ENCODE assay signal across 8 mouse cellular contexts in the genomic region with DNA sequence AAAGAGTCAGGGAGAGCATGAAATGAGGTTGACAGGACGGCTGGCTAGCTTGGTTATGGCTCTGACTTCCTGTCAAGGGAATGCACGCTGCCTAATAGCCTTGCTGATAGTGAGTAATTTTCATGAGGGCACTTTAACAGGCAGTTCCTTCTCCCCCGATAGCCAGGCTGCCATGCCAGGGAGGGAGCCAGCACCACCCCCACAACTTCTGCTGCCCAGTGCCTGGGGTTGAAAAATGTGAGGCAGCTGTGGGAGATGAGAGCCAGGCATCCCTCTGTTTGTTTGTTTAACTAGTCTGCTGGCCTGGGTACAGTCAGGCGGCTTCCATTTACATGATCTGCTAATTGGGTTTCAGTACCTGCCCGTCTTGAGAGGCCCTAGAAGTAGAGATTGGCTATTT.
A peak's percentile ranks its signal among the peaks of the same experiment; 100 is the strongest.
DNase-seq lines count a peak whose midpoint lies in the region; ATAC-seq and TF ChIP-seq lines count a peak whose summit lies in the region.

No protein-coding gene starts in this region.

- TF ChIP-seq CTCF in Patski (IDR thresholded peaks at IDR 0.05): no peak

- in situ Hi-C loops in Patski (cut with MboI; ENCODE audit: low pct_unique_long_range_greater_than_20kb): no loop called here

- POLR2A ChIA-PET in Patski (lab: Charles Lee): no interaction called here

- DNase-seq in kidney, adult 8-10 months: no peak
- no peak for DNase-seq in Patski (ENCODE audit: low read depth, low spot score)
- DNase-seq in forelimb bud, embryonic 11.5 days (ENCODE audit: low read depth, low spot score): peak; percentile 35
- peak; percentile 7 for DNase-seq in kidney, postnatal 14 days
- DNase-seq in frontal cortex, postnatal 14 days (ENCODE audit: low spot score in 2 of 2): no peak

- CTCF ChIA-PET in Patski (lab: Charles Lee): interaction anchor here (1.1 to 1.3 kb wide), 3 partner anchors 10 to 17 kb away, joined by 3 to 4 read pairs (median 3); no protein-coding TSS in a partner anchor

- no peak overlapping the region for H3K4me2 ChIP-seq in kidney, embryonic 14.5 days (replicated peaks; ENCODE audit: low read depth, low read length)
- no peak overlapping the region for H3K4me2 ChIP-seq in neural tube, embryonic 15.5 days
- H3K4me2 ChIP-seq in intestine, embryonic 16.5 days (ENCODE audit: low read depth, low read length): no peak overlapping the region

- WGBS in kidney, embryonic 14.5 days: 11% methylated on average over 5 of the region's 5 CpGs
- WGBS in neural tube, embryonic 15.5 days: 25% methylated on average over 5 of the region's 5 CpGs
- 21% methylated on average over 5 of the region's 5 CpGs for WGBS in intestine, embryonic 16.5 days

- H3K36me3 ChIP-seq in kidney, embryonic 14.5 days (ENCODE audit: control insufficient read depth, insufficient read depth, low read length): no peaks in the 10 kb centered on the region
- H3K36me3 ChIP-seq in neural tube, embryonic 15.5 days: no peaks in the 10 kb centered on the region
- no peaks in the 10 kb centered on the region for H3K36me3 ChIP-seq in intestine, embryonic 16.5 days (ENCODE audit: control insufficient read depth, insufficient read depth, low read length)

- H3K9me3 ChIP-seq in kidney, embryonic 14.5 days (ENCODE audit: control insufficient read depth, low read length): no peaks in the 10 kb centered on the region
- H3K9me3 ChIP-seq in neural tube, embryonic 15.5 days (replicated peaks): no peaks in the 10 kb centered on the region
- no peaks in the 10 kb centered on the region for H3K9me3 ChIP-seq in intestine, embryonic 16.5 days (ENCODE audit: control insufficient read depth, low read length)

- H3K27me3 ChIP-seq in kidney, embryonic 14.5 days (ENCODE audit: control insufficient read depth, insufficient read depth, low read length): no peaks in the 10 kb centered on the region
- H3K27me3 ChIP-seq in Patski: no peaks in the 10 kb centered on the region
- no peaks in the 10 kb centered on the region for H3K27me3 ChIP-seq in neural tube, embryonic 15.5 days (replicated peaks)
- no peaks in the 10 kb centered on the region for H3K27me3 ChIP-seq in intestine, embryonic 16.5 days (replicated peaks; ENCODE audit: control insufficient read depth, insufficient read depth, low read length)

- ATAC-seq in kidney, embryonic 14.5 days (ENCODE audit: low FRiP score, low TSS enrichment): 0 out of 2 replicates have a peak, but pooled peaks have one; percentile 35
- peak; percentile 21 for ATAC-seq in Patski
- ATAC-seq in neural tube, embryonic 15.5 days (ENCODE audit: low FRiP score): no peak
- no peak for ATAC-seq in intestine, embryonic 16.5 days

- no peak overlapping the region for H3K27ac ChIP-seq in kidney, embryonic 14.5 days (ENCODE audit: low read depth, low read length)
- peak overlapping the region; percentile 43; the same call in 1 of the 2 replicates for H3K27ac ChIP-seq in neural tube, embryonic 15.5 days (replicated peaks)
- H3K27ac ChIP-seq in intestine, embryonic 16.5 days (ENCODE audit: low read length): no peak overlapping the region

- H3K4me3 ChIP-seq in kidney, embryonic 14.5 days (ENCODE audit: low read length): no peak overlapping the region
- H3K4me3 ChIP-seq in neural tube, embryonic 15.5 days (replicated peaks): no peak overlapping the region
- no peak overlapping the region for H3K4me3 ChIP-seq in intestine, embryonic 16.5 days (ENCODE audit: low read length)

- H3K9ac ChIP-seq in kidney, embryonic 14.5 days (ENCODE audit: low read depth, low read length): no peak overlapping the region
- H3K9ac ChIP-seq in neural tube, embryonic 15.5 days (replicated peaks): no peak overlapping the region
- no peak overlapping the region for H3K9ac ChIP-seq in intestine, embryonic 16.5 days (ENCODE audit: low read depth, low read length)

- peaks cover 5% of the 10 kb centered on the region; the same call in 1 of the 2 replicates for H3K4me1 ChIP-seq in kidney, embryonic 14.5 days (ENCODE audit: control insufficient read depth, insufficient read depth, low read length)
- peaks cover 21% of the 10 kb centered on the region for H3K4me1 ChIP-seq in neural tube, embryonic 15.5 days
- H3K4me1 ChIP-seq in intestine, embryonic 16.5 days (ENCODE audit: control insufficient read depth, insufficient read depth, low read length): no peaks in the 10 kb centered on the region; the same call in 1 of the 2 replicates

Comparison
In these comparisons a context has a peak if more than half of its experiments do, and no peak if none do; other contexts are left out.
1. DNase-seq: peak in forelimb bud, embryonic 11.5 days (single experiment) and kidney, postnatal 14 days (single experiment); none in kidney, adult 8-10 months (0 of 2), Patski (single experiment) and frontal cortex, postnatal 14 days (0 of 2).
2. ATAC-seq: peak in kidney, embryonic 14.5 days (single experiment) and Patski (single experiment); none in neural tube, embryonic 15.5 days (single experiment) and intestine, embryonic 16.5 days (single experiment).